Mouse (Mus musculus): ENCODE data around the gene Cbs.
"Not testable (repeated sequence)": the region's sequence is repeated elsewhere in the genome, so short reads cannot be mapped to it uniquely, and the experiment has no call there.

Gene Cbs

GRCm38 (mm10) chr17:31642331-31642730 is 5.3 kb upstream of the Cbs start:
- DNase-seq, result no peak

GRCm38 (mm10) chr17:31639651-31640050 is 2.6 kb upstream of the Cbs start:
- DNase-seq, result no peak

- DNase-seq, result no peak
These were observed 980 bp upstream of the Cbs start for GRCm38 (mm10) chr17:31637866-31638570.

GRCm38 (mm10) chr17:31636277-31636941 is 629 bp downstream of the Cbs start:
- DNase-seq, result no peak

- DNase-seq, result no peak
These were observed 1.3 kb downstream of the Cbs start for GRCm38 (mm10) chr17:31635781-31636180.

GRCm38 (mm10) chr17:31634896-31635295 is 2.1 kb downstream of the Cbs start:
- DNase-seq, result no peak

- DNase-seq, result no peak
These were observed 4.0 kb downstream of the Cbs start for GRCm38 (mm10) chr17:31633007-31633406.

- no peak for DNase-seq
These were observed 5.8 kb downstream of the Cbs start for GRCm38 (mm10) chr17:31631081-31631800.

- no peak for DNase-seq
These were observed 9.1 kb downstream of the Cbs start for GRCm38 (mm10) chr17:31627961-31628360.

- no peak for DNase-seq
These were observed 13.9 kb downstream of the Cbs start for GRCm38 (mm10) chr17:31623101-31623500.

GRCm38 (mm10) chr17:31613086-31613755 is 23.8 kb downstream of the Cbs start:
- no peak for DNase-seq

GRCm38 (mm10) chr17:31609895-31610294 is 27.1 kb downstream of the Cbs start:
- no peak for DNase-seq

- DNase-seq, result not testable (repeated sequence)
These were observed 27.9 kb downstream of the Cbs start for GRCm38 (mm10) chr17:31609173-31609572.

- no peak for DNase-seq
These were observed 29.6 kb downstream of the Cbs start for GRCm38 (mm10) chr17:31607256-31607951.

GRCm38 (mm10) chr17:31606424-31606823 is 30.6 kb downstream of the Cbs start:
- no peak for DNase-seq

GRCm38 (mm10) chr17:31598593-31598992 is 38.4 kb downstream of the Cbs start:
- no peak for DNase-seq

- no peak for DNase-seq
These were observed 39.1 kb downstream of the Cbs start for GRCm38 (mm10) chr17:31597957-31598356.

- no peak for DNase-seq
These were observed 42.0 kb downstream of the Cbs start for GRCm38 (mm10) chr17:31595077-31595476.

GRCm38 (mm10) chr17:31594590-31594989 is 42.4 kb downstream of the Cbs start:
- DNase-seq, result no peak

- no peak for DNase-seq
These were observed 46.2 kb downstream of the Cbs start for GRCm38 (mm10) chr17:31590846-31591245.

GRCm38 (mm10) chr17:31588726-31589125 is 48.3 kb downstream of the Cbs start:
- DNase-seq, result no peak

GRCm38 (mm10) chr17:31588115-31588514 is 48.9 kb downstream of the Cbs start:
- no peak for DNase-seq

GRCm38 (mm10) chr17:31583781-31584180 is 53.3 kb downstream of the Cbs start:
- no peak for DNase-seq

Measured in cerebellum, adult 11 months (tissue).